In genomic region chrX:166805480-166805879, GRCm38 (mm10) we compare ENCODE assay signal across 11 mouse cellular contexts.
A peak's percentile ranks its signal among the peaks of the same experiment; 100 is the strongest.
DNase-seq lines count a peak whose midpoint lies in the region; ATAC-seq lines count a peak whose summit lies in the region.
"Had no signal": no experiment of that assay in that cellular context is flagged by ENCODE, and none has a peak within 500 bp of the region (broad histone marks: within the 10 kb centered on the region; RNA-seq: fewer than 3 reads in every experiment).

No protein-coding gene starts in this region.

- no peaks in the 10 kb centered on the region for H3K36me3 ChIP-seq in embryonic facial prominence, embryonic 15.5 days
- no peaks in the 10 kb centered on the region for H3K36me3 ChIP-seq in limb, embryonic 12.5 days
- no peaks in the 10 kb centered on the region for H3K36me3 ChIP-seq in stomach, embryonic 15.5 days

- no peaks in the 10 kb centered on the region for H3K4me1 ChIP-seq in embryonic facial prominence, embryonic 15.5 days
- H3K4me1 ChIP-seq in limb, embryonic 12.5 days (replicated peaks), result no peaks in the 10 kb centered on the region
- no peaks in the 10 kb centered on the region for H3K4me1 ChIP-seq in stomach, embryonic 15.5 days

- H3K27ac ChIP-seq in embryonic facial prominence, embryonic 15.5 days (replicated peaks), result no peak overlapping the region
- H3K27ac ChIP-seq in limb, embryonic 12.5 days, result no peak overlapping the region
- peak overlapping the region; percentile 40; the same call in 1 of the 2 replicates for H3K27ac ChIP-seq in stomach, embryonic 15.5 days
- H3K27ac ChIP-seq: liver, embryonic 14.5 days had no signal

- no peaks in the 10 kb centered on the region for H3K9me3 ChIP-seq in embryonic facial prominence, embryonic 15.5 days (replicated peaks)
- no peaks in the 10 kb centered on the region for H3K9me3 ChIP-seq in limb, embryonic 12.5 days
- H3K9me3 ChIP-seq in stomach, embryonic 15.5 days, result no peaks in the 10 kb centered on the region

- 32% methylated on average over 4 of the region's 4 CpGs for WGBS in embryonic facial prominence, embryonic 15.5 days
- 40% methylated on average over 4 of the region's 4 CpGs for WGBS in limb, embryonic 12.5 days
- 50% methylated on average over 4 of the region's 4 CpGs for WGBS in stomach, embryonic 15.5 days

- no peak overlapping the region for H3K4me2 ChIP-seq in embryonic facial prominence, embryonic 15.5 days (replicated peaks)
- H3K4me2 ChIP-seq in limb, embryonic 12.5 days, result no peak overlapping the region
- no peak overlapping the region for H3K4me2 ChIP-seq in stomach, embryonic 15.5 days

- H3K4me3 ChIP-seq in embryonic facial prominence, embryonic 15.5 days (replicated peaks), result no peak overlapping the region
- H3K4me3 ChIP-seq in limb, embryonic 12.5 days (replicated peaks), result no peak overlapping the region
- H3K4me3 ChIP-seq in stomach, embryonic 15.5 days (replicated peaks), result no peak overlapping the region

- H3K9ac ChIP-seq in embryonic facial prominence, embryonic 15.5 days, result no peak overlapping the region
- H3K9ac ChIP-seq in limb, embryonic 12.5 days (replicated peaks), result no peak overlapping the region
- H3K9ac ChIP-seq in stomach, embryonic 15.5 days, result no peak overlapping the region
- H3K9ac ChIP-seq: liver, embryonic 14.5 days had no signal

- H3K27me3 ChIP-seq in embryonic facial prominence, embryonic 15.5 days, result no peaks in the 10 kb centered on the region
- H3K27me3 ChIP-seq in limb, embryonic 12.5 days, result peaks cover 31% of the 10 kb centered on the region
- H3K27me3 ChIP-seq in stomach, embryonic 15.5 days (replicated peaks), result no peaks in the 10 kb centered on the region

- DNase-seq in retina, postnatal 1 day, result peak; percentile 7
- DNase-seq in retina, embryonic 14.5 days (ENCODE audit: low spot score), result no peak
- DNase-seq in frontal cortex, postnatal 36 days (ENCODE audit: low spot score in 2 of 2), result no peak
- no peak for DNase-seq in testis, postnatal 14 days (ENCODE audit: low spot score)
- DNase-seq in cerebellum, postnatal 25 days, result no peak
- DNase-seq: right cerebral cortex, postnatal 25 days; thymus, adult 18-20 months had no signal

- ATAC-seq in embryonic facial prominence, embryonic 15.5 days (ENCODE audit: insufficient number of reproducible peaks, low FRiP score, low TSS enrichment, low read depth), result peak; percentile 15; the same call in 1 of the 2 replicates
- peak; percentile 90 for ATAC-seq in limb, embryonic 12.5 days (ENCODE audit: insufficient number of reproducible peaks, insufficient read depth, low FRiP score, low TSS enrichment, low read depth)
- no peak for ATAC-seq in stomach, embryonic 15.5 days (ENCODE audit: insufficient read depth, low FRiP score, low read depth)
